Mouse (Mus musculus) kidney, embryonic 16.5 days (tissue): ENCODE data around the gene Cdhr2. TPM values are rescaled to one million over a fixed set of nuclear protein-coding genes. Genes with fewer than 3 reads are reported as not detected.

Experiments
- ATAC-seq: fragments of 200-750 bp; cut with Nextera tagmentation; 2 replicates; pipeline ENCODE4 v1.8.0; 2017; ENCODE audit warnings: moderate TSS enrichment; ENCODE audit not compliant: low FRiP score, low TSS enrichment
- H3K27ac ChIP-seq: fragments of 300-500 bp; sonication (generic); 2 replicates; pipeline ENCODE4 v1.5.1; 2014; ENCODE audit warnings: low read length
- H3K27me3 ChIP-seq: fragments of 300-500 bp; sonication (generic); 2 replicates; pipeline ENCODE4 v1.6.1; 2014; ENCODE audit warnings: low read length, control low read depth, mixed read lengths; ENCODE audit not compliant: insufficient read depth
- H3K36me3 ChIP-seq: fragments of 300-500 bp; sonication (generic); 2 replicates; pipeline ENCODE4 v1.6.1; 2014; ENCODE audit warnings: low read length, control low read depth, mixed read lengths; ENCODE audit not compliant: insufficient read depth
- H3K4me1 ChIP-seq: fragments of 300-500 bp; sonication (generic); 2 replicates; pipeline ENCODE4 v1.6.1; 2014; ENCODE audit warnings: low read length, control low read depth, mixed read lengths; ENCODE audit not compliant: insufficient read depth
- H3K4me2 ChIP-seq: fragments of 300-500 bp; sonication (generic); replicated peaks from 2 replicates; pipeline ENCODE4 v1.6.1; 2014; ENCODE audit warnings: low read depth, low read length
- H3K4me3 ChIP-seq: fragments of 300-500 bp; sonication (generic); 2 replicates; pipeline ENCODE4 v1.5.1; 2014; ENCODE audit warnings: mild to moderate bottlenecking, low read length
- H3K9ac ChIP-seq: fragments of 300-500 bp; sonication (generic); replicated peaks from 2 replicates; pipeline ENCODE4 v1.6.1; 2014; ENCODE audit warnings: low read length
- H3K9me3 ChIP-seq: fragments of 300-500 bp; sonication (generic); 2 replicates; pipeline ENCODE4 v1.6.1; 2016; ENCODE audit warnings: low read length, control low read depth
- WGBS: fragments of 180-500 bp; shearing (Covaris S2); extraction: QIAGEN DNeasy Blood & Tissue Kit; methylation state at CpG from one replicate; pipeline ENCODE4 v1.1.7; 2014; 5-methylcytosine and 5-hydroxymethylcytosine counted together
- polyA plus RNA-seq: library from polyadenylated mRNA; unstranded; fragments of >200 nt; fragmentation: Nextera tagmentation; extraction: Ambion mirVana; gene quantifications from 2 replicates; pipeline ENCODE4 v1.2.1, GENCODE M21; 2015

Cdhr2 gene
- polyA plus RNA-seq, 1 experiment from 2014 or later: 8.6 TPM

GRCm38 (mm10) chr13:54681291-54681690 is 20.0 kb upstream of the Cdhr2 start:
- ATAC-seq: no peak
- H3K27ac ChIP-seq: no peak overlapping the region
- H3K4me2 ChIP-seq: no peak overlapping the region
- no peak overlapping the region for H3K4me3 ChIP-seq
- H3K4me1 ChIP-seq: peaks cover 25% of the 10 kb centered on the region
- peaks cover 57% of the 10 kb centered on the region for H3K36me3 ChIP-seq
- H3K27me3 ChIP-seq: no peaks in the 10 kb centered on the region
- 84% methylated on average over 8 of the region's 8 CpGs for WGBS
- no peak overlapping the region for H3K9ac ChIP-seq
- H3K9me3 ChIP-seq: no peaks in the 10 kb centered on the region

GRCm38 (mm10) chr13:54683301-54683700 is 18.0 kb upstream of the Cdhr2 start:
- ATAC-seq: no peak

GRCm38 (mm10) chr13:54684140-54684896 is 16.9 kb upstream of the Cdhr2 start:
- Histone ChIP-seq H3K4me3 (peak overlapping the region; percentile 7; the same call in 1 of the 2 replicates), H3K27ac (0 out of 2 replicates have a peak overlapping the region, but pooled peaks have one; percentile 16), H3K4me1 (peaks cover 30% of the 10 kb centered on the region), H3K36me3 (peaks cover 48% of the 10 kb centered on the region), H3K4me2 (peak overlapping the region; percentile 67; the same call in 1 of the 2 replicates), H3K9me3 (no peaks in the 10 kb centered on the region), H3K9ac (peak overlapping the region; percentile 9), H3K27me3 (no peaks in the 10 kb centered on the region)
- no peak for ATAC-seq
- WGBS: 63% methylated on average over 3 of the region's 3 CpGs

More at GRCm38 (mm10) chr13:54683301-54683700, 18.0 kb upstream of the Cdhr2 start:
- no peak overlapping the region for H3K27ac ChIP-seq
- no peak overlapping the region for H3K4me3 ChIP-seq
- H3K27me3 ChIP-seq: no peaks in the 10 kb centered on the region
- H3K9ac ChIP-seq: no peak overlapping the region
- H3K36me3 ChIP-seq: peaks cover 57% of the 10 kb centered on the region
- no peak overlapping the region for H3K4me2 ChIP-seq
- no peaks in the 10 kb centered on the region for H3K9me3 ChIP-seq
- WGBS: 92% methylated on average over 3 of the region's 3 CpGs
- peaks cover 24% of the 10 kb centered on the region for H3K4me1 ChIP-seq

- WGBS: 34% methylated on average over 2 of the region's 2 CpGs
- peak overlapping the region; percentile 99 for H3K4me3 ChIP-seq
- H3K27ac ChIP-seq: 0 out of 2 replicates have a peak overlapping the region, but pooled peaks have one; percentile 16
- peak overlapping the region; percentile 67 for H3K4me2 ChIP-seq
- H3K36me3 ChIP-seq: peaks cover 42% of the 10 kb centered on the region
- H3K9me3 ChIP-seq: no peaks in the 10 kb centered on the region
- peak overlapping the region; percentile 97 for H3K9ac ChIP-seq
- ATAC-seq: no peak
- peaks cover 30% of the 10 kb centered on the region for H3K4me1 ChIP-seq
- H3K27me3 ChIP-seq: no peaks in the 10 kb centered on the region
Measured at GRCm38 (mm10) chr13:54685174-54685573, 16.1 kb upstream of the Cdhr2 start.

- Histone ChIP-seq H3K9ac (peak overlapping the region; percentile 97), H3K4me1 (peaks cover 33% of the 10 kb centered on the region), H3K9me3 (no peaks in the 10 kb centered on the region), H3K27ac (peak overlapping the region; percentile 99), H3K36me3 (peaks cover 29% of the 10 kb centered on the region), H3K27me3 (no peaks in the 10 kb centered on the region), H3K4me3 (peak overlapping the region; percentile 99), H3K4me2 (peak overlapping the region; percentile 67)
- ATAC-seq: no peak
- WGBS: 4% methylated on average over 19 of the region's 19 CpGs
Measured at GRCm38 (mm10) chr13:54686139-54687053, 14.9 kb upstream of the Cdhr2 start.

GRCm38 (mm10) chr13:54687096-54687495 is 14.2 kb upstream of the Cdhr2 start:
- H3K9me3 ChIP-seq: no peaks in the 10 kb centered on the region
- H3K27me3 ChIP-seq: no peaks in the 10 kb centered on the region
- peak overlapping the region; percentile 99 for H3K27ac ChIP-seq
- peaks cover 38% of the 10 kb centered on the region for H3K4me1 ChIP-seq
- peak overlapping the region; percentile 97 for H3K9ac ChIP-seq
- H3K4me3 ChIP-seq: peak overlapping the region; percentile 99
- peak overlapping the region; percentile 67 for H3K4me2 ChIP-seq
- ATAC-seq: peak; percentile 73
- WGBS: under 1% methylated on average over 35 of the region's 35 CpGs
- peaks cover 22% of the 10 kb centered on the region for H3K36me3 ChIP-seq

- ATAC-seq: peak; percentile 91
- Histone ChIP-seq H3K27me3 (no peaks in the 10 kb centered on the region), H3K36me3 (peaks cover 15% of the 10 kb centered on the region), H3K4me3 (peak overlapping the region; percentile 99), H3K4me1 (peaks cover 45% of the 10 kb centered on the region), H3K27ac (peak overlapping the region; percentile 99), H3K9me3 (no peaks in the 10 kb centered on the region), H3K9ac (peak overlapping the region; percentile 97), H3K4me2 (peak overlapping the region; percentile 67)
- WGBS: under 1% methylated on average over 81 of the region's 82 CpGs
Measured at GRCm38 (mm10) chr13:54687575-54688424, 13.5 kb upstream of the Cdhr2 start.

- no peaks in the 10 kb centered on the region for H3K9me3 ChIP-seq
- no peaks in the 10 kb centered on the region for H3K27me3 ChIP-seq
- ATAC-seq: no peak
- no peak overlapping the region for H3K9ac ChIP-seq
- no peak overlapping the region for H3K27ac ChIP-seq
- no peak overlapping the region for H3K4me2 ChIP-seq
- no peak overlapping the region for H3K4me3 ChIP-seq
- 92% methylated on average over 8 of the region's 8 CpGs for WGBS
- H3K4me1 ChIP-seq: peaks cover 38% of the 10 kb centered on the region
- H3K36me3 ChIP-seq: no peaks in the 10 kb centered on the region
Measured at GRCm38 (mm10) chr13:54690151-54690740, 11.0 kb upstream of the Cdhr2 start.

- H3K4me3 ChIP-seq: peak overlapping the region; percentile 71; the same call in 1 of the 2 replicates
- H3K4me2 ChIP-seq: peak overlapping the region; percentile 71
- no peak overlapping the region for H3K9ac ChIP-seq
- no peak overlapping the region for H3K27ac ChIP-seq
- H3K4me1 ChIP-seq: peaks cover 25% of the 10 kb centered on the region
- no peaks in the 10 kb centered on the region for H3K27me3 ChIP-seq
- no peaks in the 10 kb centered on the region for H3K9me3 ChIP-seq
- ATAC-seq: no peak
- H3K36me3 ChIP-seq: no peaks in the 10 kb centered on the region
Measured at GRCm38 (mm10) chr13:54691737-54692136, 9.5 kb upstream of the Cdhr2 start.
